Mouse (Mus musculus) frontal cortex, postnatal 10 days (tissue): ENCODE data around the gene Nav2.
A peak's percentile ranks its signal among the peaks of the same experiment; 100 is the strongest.

Experiments used
- DNase-seq, 2 experiments: peaks; one replicate each; pipeline ENCODE4 v3.0.0; 2022; ENCODE audit warnings: low spot score in 2 of 2, mixed read lengths in 1 of 2

The Nav2 gene

DNA sequence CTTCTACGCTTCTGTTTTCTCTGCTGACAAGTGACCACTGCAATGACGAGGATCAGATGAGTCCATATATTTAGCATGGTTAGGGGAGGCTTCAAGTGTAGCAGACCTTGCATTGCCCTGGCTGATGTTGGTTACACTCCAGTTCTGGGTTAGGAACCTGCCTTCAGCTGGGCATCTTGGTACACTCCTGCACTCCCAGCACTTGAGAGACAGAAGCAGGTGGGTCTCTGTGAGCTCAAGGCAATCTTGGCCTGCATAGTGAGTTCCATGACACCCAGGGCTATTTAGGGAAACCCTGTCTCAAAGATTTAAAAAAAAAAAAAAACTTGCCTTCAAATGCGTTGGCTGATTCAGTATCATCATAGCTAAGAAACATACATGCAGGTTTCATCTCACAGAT is 450.6 kb downstream of the Nav2 start:
- DNase-seq, result no peak

DNA sequence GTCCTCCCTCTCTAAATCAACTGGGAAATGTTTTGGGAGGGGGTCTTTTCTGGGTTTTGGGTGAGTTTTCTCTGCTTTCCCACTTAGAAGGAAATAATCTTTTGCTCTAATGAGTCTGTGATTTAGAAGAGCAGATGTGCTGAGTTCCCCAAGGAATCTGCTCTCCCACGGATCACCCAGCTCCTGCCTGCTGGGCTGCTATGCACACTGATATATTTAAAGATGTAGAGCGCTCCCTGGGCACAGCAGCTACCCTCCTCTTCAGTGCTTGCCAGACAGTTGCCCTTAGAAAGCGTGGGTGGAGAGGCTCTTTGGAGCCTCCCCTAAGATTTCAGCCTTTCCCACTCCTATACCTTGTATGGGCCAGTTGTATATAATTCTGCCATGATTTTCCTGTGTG is 452.1 kb downstream of the Nav2 start:
- no peak for DNase-seq

DNA sequence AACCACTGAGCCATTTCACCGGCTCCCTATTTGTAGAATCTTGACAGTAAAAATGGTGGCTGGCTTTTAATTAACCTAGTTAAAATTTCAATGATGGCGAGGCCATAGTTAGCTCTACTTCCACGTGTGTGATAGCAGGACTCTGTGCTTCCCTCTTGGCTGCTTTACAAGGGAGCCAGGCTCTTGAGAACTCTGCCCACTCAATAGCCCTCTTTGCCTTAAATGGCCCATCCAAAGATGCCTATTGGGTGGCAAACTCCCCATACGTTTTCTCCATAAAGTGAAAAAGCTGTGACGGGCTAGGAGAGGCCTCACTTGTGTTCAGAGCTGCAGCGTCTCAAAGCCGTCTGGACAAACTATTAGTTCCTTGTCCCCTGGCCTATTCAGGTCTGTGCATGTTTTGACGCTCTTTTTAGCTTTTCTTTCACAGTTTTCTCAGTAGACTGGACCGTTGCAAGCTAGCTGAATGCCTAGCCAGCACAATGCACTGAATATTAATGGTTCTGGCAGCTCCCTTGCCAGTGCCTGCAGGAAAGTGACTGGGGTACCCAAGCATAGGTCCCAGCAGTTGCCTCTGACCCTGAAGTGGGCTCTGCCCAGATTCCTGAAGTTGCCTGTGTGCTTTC is 453.1 kb downstream of the Nav2 start:
- DNase-seq, result no peak

DNA sequence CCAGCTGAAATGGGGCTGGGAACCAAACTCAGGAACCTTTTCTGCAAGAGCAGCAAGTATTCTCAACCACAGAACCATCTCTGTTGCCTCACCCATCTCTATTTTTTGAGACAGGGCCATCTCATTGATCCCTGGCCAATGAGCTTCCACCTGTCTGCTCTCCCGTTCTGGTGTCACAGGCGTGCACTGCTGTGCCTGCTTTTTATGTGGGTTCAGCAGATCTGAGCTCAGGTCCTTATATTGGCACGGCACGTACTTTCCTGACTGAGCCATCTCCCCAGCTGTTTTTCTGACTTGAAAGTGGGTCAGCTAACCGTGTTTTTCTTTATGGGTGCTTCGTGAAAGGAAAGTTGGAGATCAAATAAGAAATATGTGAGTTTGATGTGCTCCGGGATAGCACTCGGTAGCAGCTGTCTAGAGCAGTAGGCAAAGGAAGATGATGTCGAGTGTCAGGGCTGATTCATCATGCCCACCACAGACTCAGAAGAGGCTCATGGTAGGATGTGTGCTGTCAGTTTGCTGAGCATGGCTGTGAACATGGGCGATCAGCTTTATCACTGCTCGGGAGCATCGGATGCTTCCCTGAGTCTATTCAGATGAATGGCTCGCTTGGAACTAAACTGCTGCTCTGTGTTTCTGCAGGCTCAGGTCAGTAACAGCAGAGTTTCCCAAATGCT is 456.1 kb downstream of the Nav2 start:
- DNase-seq, result no peak

DNA sequence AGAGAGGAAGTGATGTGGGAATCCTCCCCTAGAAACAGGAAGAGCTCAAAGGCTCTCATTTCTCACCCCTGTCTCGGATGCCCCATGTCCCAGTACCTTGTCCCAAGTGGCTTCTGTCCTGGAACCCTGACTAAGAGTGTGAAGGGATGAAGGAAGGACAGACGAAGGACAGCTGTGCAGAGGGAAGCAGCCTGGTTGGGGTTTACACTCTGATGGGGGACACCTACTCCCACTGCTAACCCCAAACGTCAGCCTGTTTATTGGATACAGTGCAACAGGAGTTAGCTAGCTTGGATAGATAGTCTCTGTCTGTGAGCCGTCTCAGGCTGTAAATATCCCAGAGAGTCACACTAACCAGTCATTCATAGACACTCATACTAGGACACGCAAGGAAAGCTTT is 460.1 kb downstream of the Nav2 start:
- DNase-seq, result no peak

DNA sequence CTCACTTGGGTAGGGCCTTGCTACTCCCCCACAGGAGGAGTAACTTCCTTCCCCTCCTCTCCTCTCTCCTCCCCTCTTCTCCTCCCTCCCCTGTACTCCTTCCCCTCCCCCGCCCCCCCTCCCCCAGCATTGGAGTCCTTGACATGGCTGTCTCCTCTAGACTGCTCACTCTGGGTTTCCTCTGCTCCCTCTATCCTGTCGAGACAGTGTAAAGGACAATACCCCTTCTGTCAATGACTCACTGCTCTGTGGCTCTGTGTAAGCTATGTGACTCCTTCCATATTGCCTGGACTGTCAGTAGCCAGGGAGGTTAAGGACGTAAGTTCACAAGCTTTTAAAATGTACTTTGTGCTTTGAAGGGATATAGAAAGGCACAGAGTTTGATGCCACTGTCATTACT is 460.5 kb downstream of the Nav2 start:
- no peak for DNase-seq

DNA sequence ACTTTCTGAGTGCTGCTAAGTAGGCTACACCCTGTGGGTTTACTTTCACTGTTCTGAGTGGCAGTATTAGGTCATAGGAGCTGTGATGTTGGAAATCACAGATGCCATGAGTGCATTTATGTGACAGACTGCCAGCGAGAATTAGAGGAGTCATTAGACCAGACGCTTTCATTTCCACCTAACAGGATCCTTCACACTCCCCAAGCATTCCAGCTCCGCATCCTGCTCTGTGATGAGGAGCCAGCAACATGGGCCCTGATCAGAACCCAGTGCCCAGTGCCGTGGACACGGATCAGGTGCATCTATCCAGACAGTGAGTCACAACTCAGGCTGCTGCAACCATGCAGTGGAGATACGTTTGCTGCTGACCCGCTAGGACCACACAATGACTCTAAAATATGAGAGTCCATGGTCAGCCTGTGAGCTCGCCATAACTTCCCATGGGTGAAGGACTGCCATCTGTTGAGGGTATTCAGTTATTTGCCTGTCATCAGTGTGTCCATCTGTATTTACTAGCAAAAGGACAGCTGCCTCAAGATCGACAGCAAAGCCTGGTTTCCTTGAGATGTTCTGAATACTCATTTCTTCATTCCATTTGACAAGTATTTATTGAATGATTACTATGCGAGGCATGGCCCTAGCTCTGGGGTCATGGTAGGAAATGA is 461.4 kb downstream of the Nav2 start:
- DNase-seq, result no peak

DNA sequence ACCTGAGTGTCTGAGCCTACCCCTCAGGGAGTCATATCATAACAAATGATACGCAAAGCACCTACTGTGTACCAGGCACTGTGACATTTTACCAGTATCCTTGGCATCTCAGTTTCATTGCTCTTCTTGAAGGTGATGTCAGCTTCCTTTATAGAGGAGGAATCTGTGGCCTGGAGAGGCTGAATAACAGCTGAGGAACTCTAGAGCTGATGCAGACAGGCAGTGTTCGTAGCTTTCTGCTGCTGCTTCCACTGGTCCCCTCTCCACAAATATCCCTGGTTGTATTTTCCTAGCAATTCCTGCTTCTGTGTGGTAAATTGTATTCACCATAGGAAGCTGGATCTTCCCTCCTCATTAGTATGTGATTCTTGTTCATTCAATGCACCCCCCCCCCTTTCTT is 462.8 kb downstream of the Nav2 start:
- no peak for DNase-seq

DNA sequence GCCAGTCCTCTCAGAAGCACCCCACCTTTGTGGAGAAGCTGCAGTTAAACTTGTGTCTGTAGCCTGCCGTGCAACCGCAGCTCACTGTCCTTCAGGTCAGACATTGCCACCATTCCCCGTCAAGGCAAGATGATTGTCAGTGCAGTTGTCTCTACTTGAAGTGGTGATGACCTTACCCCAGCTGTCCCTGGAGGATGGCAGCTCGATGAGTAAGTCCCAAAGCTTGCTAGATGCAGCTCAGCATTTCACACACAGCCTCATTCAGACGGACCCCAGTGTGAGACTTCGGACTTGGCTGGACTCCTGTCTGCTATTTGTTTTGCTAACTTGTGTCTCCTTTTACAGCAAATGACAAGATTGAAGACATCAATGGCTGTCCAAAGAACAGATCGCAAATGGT is 463.5 kb downstream of the Nav2 start:
- DNase-seq, result no peak

DNA sequence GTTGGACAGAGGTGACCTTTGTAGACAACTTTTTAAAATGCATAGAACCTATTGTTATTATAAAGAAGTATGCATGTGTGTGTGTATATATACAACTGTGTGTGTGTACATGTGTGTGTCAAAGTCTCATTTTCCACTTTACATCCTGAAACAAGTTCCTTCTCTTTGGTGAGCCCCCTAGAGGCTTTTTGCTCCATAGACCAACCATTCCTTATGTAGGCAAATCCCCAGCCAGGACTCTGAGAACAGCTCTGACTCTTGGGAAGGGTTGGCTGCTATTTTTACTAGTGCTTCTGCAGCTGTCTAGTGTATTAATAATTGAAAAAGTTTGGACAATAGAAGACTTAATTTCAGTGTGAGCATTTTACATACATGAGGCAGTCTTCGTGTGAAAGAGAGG is 464.7 kb downstream of the Nav2 start:
- DNase-seq, result no peak

DNA sequence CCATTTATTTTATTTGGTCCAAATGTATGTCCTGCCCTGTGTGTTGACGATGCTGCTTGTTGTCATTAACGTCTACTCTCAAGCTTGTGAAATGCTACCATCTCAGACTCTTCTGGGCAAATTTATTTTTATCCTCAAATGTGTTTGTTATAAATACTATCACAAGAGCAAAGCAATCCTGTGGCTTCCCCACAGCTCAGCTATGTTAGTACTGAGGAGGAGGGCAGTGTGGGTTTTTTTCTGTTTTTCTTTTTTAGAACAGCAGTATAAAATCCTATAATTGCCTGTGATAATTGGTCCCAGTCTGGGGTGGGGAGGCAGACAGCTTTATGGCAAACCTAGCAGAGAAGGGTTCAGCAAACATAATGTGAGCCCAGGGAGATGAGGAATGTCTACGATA is 465.1 kb downstream of the Nav2 start:
- no peak for DNase-seq

DNA sequence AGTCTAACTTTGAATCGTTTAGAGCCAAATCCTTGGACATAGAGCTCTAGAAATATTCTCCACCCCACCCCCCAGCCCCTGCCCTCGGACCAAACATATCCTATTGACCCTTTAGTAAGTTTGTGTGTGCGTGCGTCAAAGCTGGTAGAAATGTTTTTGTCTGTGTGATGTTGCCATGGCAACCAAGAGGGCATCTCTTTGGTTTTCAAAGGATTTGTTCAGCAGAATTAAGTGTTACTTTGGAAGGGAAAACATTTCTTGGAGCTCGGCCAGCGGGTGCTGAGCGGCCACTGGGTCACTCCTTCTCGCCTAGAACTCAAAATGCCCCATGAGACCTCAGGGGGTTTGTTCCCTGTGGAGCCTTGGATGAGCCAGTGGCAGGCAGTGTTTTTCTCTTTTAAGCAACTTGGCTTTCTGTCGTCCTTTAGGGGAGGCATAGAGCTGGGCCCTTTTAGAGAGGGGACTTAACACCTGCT is 467.0 kb downstream of the Nav2 start:
- peak in 1 of 2 experiments; percentile 38 for DNase-seq

DNA sequence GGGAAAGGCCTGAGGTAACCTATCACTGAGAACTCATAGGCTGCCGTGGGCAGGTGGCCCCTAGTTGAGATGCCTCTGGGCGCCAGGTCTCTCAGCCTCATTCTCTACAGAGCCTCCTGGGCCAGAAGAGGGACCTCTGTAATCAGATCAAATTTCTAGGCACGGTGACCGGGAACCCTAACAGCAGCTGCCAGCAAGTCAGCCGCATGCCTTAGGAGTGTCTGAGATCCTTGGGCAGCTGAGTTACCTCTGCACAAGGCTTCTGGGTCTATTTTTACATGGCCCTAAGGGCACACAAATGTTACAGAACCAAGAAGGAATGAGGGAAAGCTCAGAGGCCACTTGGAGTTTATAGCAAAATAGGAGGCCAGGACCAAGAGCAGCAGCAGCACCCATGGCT is 470.1 kb downstream of the Nav2 start:
- DNase-seq, result no peak

DNA sequence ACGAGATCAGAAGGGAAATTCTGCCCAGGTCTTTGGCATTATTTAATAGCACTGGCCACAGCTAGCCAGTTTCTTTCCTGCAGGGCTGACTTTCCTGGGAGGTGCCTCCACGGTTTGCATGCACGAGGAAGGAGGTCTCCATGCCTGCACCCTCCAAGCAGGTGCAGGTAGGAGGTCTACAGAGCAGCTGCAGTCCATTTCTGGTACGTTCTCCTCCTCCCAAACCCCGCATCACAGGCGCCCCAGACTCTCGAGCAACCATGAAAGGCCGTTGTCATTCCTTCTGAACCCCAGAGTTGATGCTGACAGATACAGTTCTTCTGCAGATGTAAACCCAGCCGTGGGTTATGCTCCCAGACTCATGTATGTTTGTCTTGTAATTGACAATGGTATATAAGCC is 472.4 kb downstream of the Nav2 start:
- no peak for DNase-seq

DNA sequence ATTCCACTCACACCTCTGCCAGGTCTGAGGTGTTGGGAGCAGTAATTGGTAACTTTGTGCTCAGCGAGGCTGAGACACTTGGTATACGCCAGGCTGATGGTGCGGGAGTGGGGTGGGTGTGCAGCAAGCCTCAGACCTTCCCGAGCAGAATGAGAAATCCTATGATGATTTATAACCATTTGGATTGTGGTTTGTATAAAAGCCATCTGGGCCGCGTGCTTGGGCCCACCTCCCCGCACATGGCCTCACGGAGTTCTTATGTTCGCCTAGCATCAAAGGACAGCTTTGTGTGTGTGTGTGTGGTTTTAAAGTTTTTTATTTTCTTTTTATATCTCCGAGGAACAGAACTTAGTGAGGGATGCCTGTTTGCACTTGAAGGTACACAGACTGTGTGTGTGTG is 474.4 kb downstream of the Nav2 start:
- DNase-seq, result no peak

DNA sequence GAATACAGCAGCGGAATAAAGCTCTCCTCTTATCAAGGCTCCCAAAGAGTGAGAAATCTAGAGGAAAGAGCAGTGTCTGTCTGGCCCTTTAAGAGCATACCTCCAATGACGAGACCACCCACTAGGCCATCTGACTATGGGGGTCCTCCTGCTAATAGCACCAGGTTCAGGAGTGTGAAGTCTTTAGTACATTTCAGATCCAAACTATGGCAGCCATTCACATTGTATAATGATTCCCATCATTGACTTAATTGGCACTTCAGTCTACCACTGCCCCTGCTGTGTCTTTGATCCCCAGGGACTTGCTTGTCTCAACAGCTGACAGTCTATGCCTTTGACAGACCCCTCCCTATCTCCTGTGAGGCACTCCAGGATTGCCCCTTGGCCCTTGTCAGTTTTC is 479.6 kb downstream of the Nav2 start:
- DNase-seq, result no peak

DNA sequence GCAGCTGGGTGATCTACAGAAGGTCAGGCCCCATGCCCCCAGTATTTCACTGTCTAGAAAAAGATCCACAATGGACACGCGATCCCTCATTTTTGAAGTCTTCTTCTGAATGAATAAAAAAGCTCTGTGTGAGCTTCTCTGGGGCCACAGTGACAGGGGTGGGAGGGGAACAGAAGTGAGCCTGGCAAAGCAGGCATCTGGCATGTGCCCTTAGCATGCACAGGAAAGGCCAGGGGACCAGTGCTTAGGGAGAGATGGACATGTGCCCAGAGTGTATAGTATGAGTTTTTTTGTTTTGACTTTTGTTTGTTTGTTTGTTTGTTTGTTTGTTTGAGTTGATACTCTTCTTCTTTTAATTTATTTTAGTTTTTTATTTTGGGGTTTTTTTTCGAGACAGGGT is 481.8 kb downstream of the Nav2 start:
- DNase-seq, result no peak

DNA sequence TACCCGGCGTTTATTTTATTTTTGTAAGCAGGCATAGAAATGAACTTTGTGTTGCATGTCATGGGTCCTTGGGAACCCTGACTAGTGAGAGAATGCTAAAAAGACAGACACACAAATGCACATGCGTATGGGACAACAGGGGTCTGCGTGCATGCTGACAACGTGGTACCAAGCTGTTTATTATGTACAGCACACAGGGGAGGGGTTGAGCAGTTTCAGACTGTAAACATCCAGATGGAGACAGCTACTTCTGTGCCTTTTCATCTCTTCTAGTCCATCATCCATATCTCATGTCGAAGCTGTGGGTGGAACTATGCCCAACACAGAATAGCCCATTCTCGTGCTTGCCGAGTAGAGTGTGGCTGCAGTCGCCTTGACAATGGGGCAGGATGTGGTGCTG is 482.3 kb downstream of the Nav2 start:
- DNase-seq, result no peak

DNA sequence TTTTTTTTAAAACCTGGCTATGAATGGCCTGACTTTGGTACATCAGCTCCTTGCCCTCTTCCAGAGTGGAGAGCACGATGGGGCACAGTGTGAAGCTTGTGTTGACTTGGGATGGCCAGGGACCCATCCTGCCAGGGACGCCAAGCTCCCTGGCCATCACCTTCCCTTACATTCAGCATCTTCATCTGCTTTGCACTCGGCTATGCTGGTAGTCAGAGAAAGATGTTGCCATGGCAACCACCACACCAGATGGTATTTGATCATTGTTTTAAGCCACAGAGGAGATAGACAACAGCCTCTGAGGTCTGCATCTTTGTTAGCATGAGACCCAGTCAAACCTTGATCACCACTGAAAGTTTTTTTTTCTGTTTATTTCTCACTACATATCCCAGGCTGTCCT is 483.7 kb downstream of the Nav2 start:
- no peak for DNase-seq

DNA sequence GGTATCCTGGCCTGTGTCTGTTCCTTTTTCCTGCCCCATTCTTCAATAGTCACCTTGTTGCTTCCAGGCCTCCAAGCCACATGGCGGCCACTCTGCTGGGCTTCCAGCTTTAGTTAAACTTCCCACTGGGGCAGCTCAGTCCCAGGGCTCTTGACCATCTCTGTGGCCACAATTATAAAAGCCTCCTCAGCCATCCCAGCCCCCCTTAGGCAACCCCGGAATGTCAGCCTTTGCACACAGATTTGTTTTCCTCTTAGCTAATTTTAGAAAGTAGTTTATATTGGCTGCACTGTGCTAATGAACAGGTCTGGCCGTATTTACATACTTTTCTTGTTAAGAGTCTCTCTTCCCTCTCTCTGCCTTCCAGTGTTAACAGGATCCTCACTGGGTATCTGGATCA is 484.3 kb downstream of the Nav2 start:
- no peak for DNase-seq

DNA sequence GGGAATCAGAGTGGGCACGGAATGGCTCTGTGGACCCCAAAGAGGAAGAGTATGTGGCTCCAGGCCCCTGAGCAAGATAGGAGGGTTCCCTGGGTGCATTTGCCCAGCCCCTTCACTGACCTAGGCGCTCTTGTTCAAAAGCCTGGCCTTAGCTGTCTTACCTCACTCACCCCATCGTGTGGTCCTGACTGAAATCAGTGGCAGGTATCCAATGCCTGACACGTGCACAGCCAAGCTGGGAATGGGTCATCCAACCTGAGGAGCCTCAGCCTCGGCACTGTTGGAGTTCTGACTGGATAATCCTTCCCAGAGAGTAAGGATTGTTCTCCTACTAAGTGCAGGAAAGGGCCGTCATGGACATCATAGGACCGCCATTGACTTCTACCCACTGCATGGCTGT is 485.3 kb downstream of the Nav2 start:
- no peak for DNase-seq

DNA sequence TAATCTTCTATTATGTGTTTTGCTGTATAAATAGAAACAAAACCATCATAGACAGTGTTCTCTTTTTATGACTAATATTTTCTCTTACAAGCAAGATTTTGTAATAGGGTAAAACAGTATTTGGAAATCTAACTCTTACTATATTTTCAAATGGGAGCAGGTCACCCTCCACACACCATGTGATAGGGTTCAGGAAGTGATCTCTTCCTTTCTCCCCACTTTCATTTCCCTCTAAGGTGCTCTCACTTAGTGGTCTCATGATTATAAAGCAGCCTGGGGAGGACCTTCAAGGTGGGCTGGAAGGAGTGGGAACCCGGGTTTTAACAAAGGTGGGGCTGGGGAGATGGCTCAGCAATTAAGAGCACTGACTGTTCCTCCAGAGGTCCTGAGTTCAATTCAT is 487.7 kb downstream of the Nav2 start:
- DNase-seq, result no peak

DNA sequence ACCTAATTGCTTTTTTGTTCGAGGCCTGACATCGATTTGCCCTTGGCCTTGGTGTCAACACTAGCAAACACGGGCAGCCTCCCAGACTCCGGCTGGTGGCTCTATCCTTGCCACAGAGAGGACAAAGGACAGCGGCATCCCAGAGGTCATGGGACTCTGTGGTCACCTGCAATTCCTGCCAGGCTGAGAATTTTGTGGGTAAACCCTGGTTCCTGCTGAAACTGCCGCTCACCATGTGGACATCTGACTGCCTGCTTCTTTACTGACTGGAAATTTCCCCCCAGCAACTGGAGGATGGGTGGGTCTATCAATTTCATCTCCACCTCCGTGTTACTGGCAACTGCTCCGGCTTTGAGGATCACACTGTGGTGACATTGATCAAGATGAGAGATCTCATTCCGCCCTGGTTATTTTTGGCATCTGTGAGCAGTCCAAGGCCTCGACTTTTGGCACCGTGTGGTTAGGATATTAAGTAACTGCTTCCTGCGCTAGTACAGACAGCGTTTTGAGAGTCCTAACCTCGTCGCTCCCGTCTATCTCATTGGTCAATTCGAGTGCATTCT is 489.0 kb downstream of the Nav2 start:
- DNase-seq, result no peak
